Mouse (Mus musculus) CH12.LX (cell line): ENCODE measurements around the gene Krt39. TPM values are rescaled to one million over a fixed set of nuclear protein-coding genes. Genes with fewer than 3 reads are reported as not detected.

Source experiments
- DNase-seq: peaks from one replicate; pipeline ENCODE4 v3.0.0-alpha.2; 2013; ENCODE audit errors: extremely low read depth
- H3K27ac ChIP-seq: 2 replicates; pipeline ENCODE4 v1.5.1; 2012; ENCODE audit warnings: low read depth, mild to moderate bottlenecking, control low read depth, moderate library complexity; ENCODE audit not compliant: insufficient read depth
- H3K27me3 ChIP-seq: replicated peaks from 2 replicates; pipeline ENCODE3; 2012; ENCODE audit warnings: inconsistent platforms
- H3K36me3 ChIP-seq, 2 experiments: replicated peaks in 1 of 2; 2 replicates each; pipeline versions ENCODE3 to v1.6.1; 2012; ENCODE audit warnings: inconsistent platforms in 1 of 2, low read length in 1 of 2, mild to moderate bottlenecking in 1 of 2, mixed read lengths in 1 of 2, moderate library complexity in 1 of 2; ENCODE audit not compliant: control insufficient read depth in 1 of 2, insufficient read depth in 1 of 2
- H3K4me1 ChIP-seq, 2 experiments: 2 replicates each; pipeline ENCODE4 v1.6.1; 2012; ENCODE audit warnings: inconsistent platforms in 1 of 2, moderate library complexity in 1 of 2; ENCODE audit not compliant: insufficient read depth in 2 of 2, control insufficient read depth in 1 of 2
- H3K4me2 ChIP-seq: 2 replicates; pipeline ENCODE4 v1.6.1; 2012; ENCODE audit warnings: low read depth, mild to moderate bottlenecking, control low read depth; ENCODE audit not compliant: poor library complexity, insufficient read depth, severe bottlenecking
- H3K4me3 ChIP-seq, 3 experiments: fragments of 150-350 bp in 1 of 3; sonication (generic) in 1 of 3; replicated peaks in 1 of 3; 2 replicates each; pipeline versions ENCODE3 to v1.5.1; 2011 to 2012; ENCODE audit warnings: low read depth in 2 of 3, low read length in 2 of 3, mild to moderate bottlenecking in 2 of 3, moderate library complexity in 2 of 3, control low read depth in 1 of 3, improper control_type of control experiment in 1 of 3, inconsistent platforms in 1 of 3, mixed read lengths in 1 of 3; ENCODE audit not compliant: poor library complexity in 1 of 3
- H3K79me2 ChIP-seq: replicated peaks from 2 replicates; pipeline ENCODE4 v1.6.1; 2012; ENCODE audit warnings: mild to moderate bottlenecking, moderate library complexity; ENCODE audit not compliant: control insufficient read depth, poor library complexity, insufficient read depth, severe bottlenecking; ENCODE audit errors: extremely low read depth
- H3K9ac ChIP-seq: 2 replicates; pipeline ENCODE4 v1.6.1; 2012; ENCODE audit warnings: low read depth, mild to moderate bottlenecking, control low read depth, moderate library complexity; ENCODE audit not compliant: insufficient read depth
- H3K9me3 ChIP-seq: replicated peaks from 2 replicates; pipeline ENCODE3; 2012; ENCODE audit warnings: low read length, inconsistent platforms, mixed read lengths
- BHLHE40 ChIP-seq: IDR thresholded peaks from 2 replicates; pipeline ENCODE4 v1.6.1; 2011; ENCODE audit warnings: mild to moderate bottlenecking, low read depth, low read length, improper control_type of control experiment
- CTCF ChIP-seq, 2 experiments: IDR thresholded peaks in 1 of 2; conservative IDR thresholded peaks in 1 of 2; 2 replicates each; pipeline ENCODE4 v1.5.1; 2011 to 2012; ENCODE audit warnings: low read depth in 2 of 2, low read length in 2 of 2, improper control_type of control experiment in 1 of 2, inconsistent platforms in 1 of 2, mild to moderate bottlenecking in 1 of 2, moderate library complexity in 1 of 2
- GABPA ChIP-seq: IDR thresholded peaks from 2 replicates; pipeline ENCODE4 v1.6.1; 2012; ENCODE audit warnings: low read depth, low read length, improper control_type of control experiment, inconsistent platforms; ENCODE audit not compliant: insufficient replicate concordance
- JUN ChIP-seq: IDR thresholded peaks from 2 replicates; pipeline ENCODE4 v1.6.1; 2011; ENCODE audit warnings: low read depth, mild to moderate bottlenecking, low read length, improper control_type of control experiment, moderate library complexity; ENCODE audit not compliant: insufficient read depth
- JUND ChIP-seq: conservative IDR thresholded peaks from 2 replicates; pipeline ENCODE4 v1.6.1; 2011; ENCODE audit warnings: low read depth, low read length, improper control_type of control experiment
- KAT2A ChIP-seq: IDR thresholded peaks from 2 replicates; pipeline ENCODE4 v1.6.1; 2012; ENCODE audit warnings: low read length, improper control_type of control experiment, inconsistent platforms; ENCODE audit not compliant: insufficient replicate concordance
- MAFK ChIP-seq: IDR thresholded peaks from 2 replicates; pipeline ENCODE4 v1.6.1; 2011; ENCODE audit warnings: low read length, improper control_type of control experiment; ENCODE audit not compliant: insufficient replicate concordance
- MAX ChIP-seq: IDR thresholded peaks from 2 replicates; pipeline ENCODE4 v1.6.1; 2011; ENCODE audit warnings: low read length, improper control_type of control experiment
- MEF2A ChIP-seq: IDR thresholded peaks from 2 replicates; pipeline ENCODE4 v1.6.1; 2014; ENCODE audit warnings: low read depth, mild to moderate bottlenecking, inconsistent platforms, low read length, improper control_type of control experiment, borderline replicate concordance
- MYC ChIP-seq: IDR thresholded peaks from 2 replicates; pipeline ENCODE4 v1.6.1; 2011; ENCODE audit warnings: low read depth, mild to moderate bottlenecking, improper control_type of control experiment, low read length
- NELFE ChIP-seq: IDR thresholded peaks from 2 replicates; pipeline ENCODE4 v1.6.1; 2011; ENCODE audit warnings: low read depth, low read length, improper control_type of control experiment
- PAX5 ChIP-seq: IDR thresholded peaks from 2 replicates; pipeline ENCODE4 v1.6.1; 2012; ENCODE audit warnings: low read length, inconsistent platforms, mixed read lengths
- POLR2A ChIP-seq: IDR thresholded peaks from 2 replicates; pipeline ENCODE4 v1.6.1; 2011; ENCODE audit warnings: low read depth, mild to moderate bottlenecking, improper control_type of control experiment, low read length
- POLR2AphosphoS2 ChIP-seq: IDR thresholded peaks from 2 replicates; pipeline ENCODE4 v1.6.1; 2011; ENCODE audit warnings: low read depth, low read length, improper control_type of control experiment
- SIN3A ChIP-seq: IDR thresholded peaks from 2 replicates; pipeline ENCODE4 v1.6.1; 2012; ENCODE audit warnings: low read length, improper control_type of control experiment, inconsistent platforms
- ZKSCAN1 ChIP-seq: IDR thresholded peaks from 2 replicates; pipeline ENCODE4 v1.6.1; 2012; ENCODE audit warnings: low read depth, inconsistent platforms, low read length, improper control_type of control experiment, borderline replicate concordance
- ZMIZ1 ChIP-seq: IDR thresholded peaks from 2 replicates; pipeline ENCODE4 v1.6.1; 2012; ENCODE audit warnings: low read depth, mild to moderate bottlenecking, inconsistent platforms, low read length, improper control_type of control experiment
- ZNF384 ChIP-seq: IDR thresholded peaks from 2 replicates; pipeline ENCODE4 v1.6.1; 2012; ENCODE audit warnings: low read depth, low read length, improper control_type of control experiment, inconsistent platforms
- dilution Hi-C: fragments of 300-500 bp; cut with MboI; formaldehyde crosslinking; loops from 2 replicates; pipeline ENCODE4 v1.14.3; 2020; ENCODE audit warnings: low sequenced_read_pairs; ENCODE audit not compliant: extremely low pct_unique_long_range_greater_than_20kb, extremely low pct_ligation_motif_present
- in situ Hi-C: fragments of 300-500 bp; cut with MboI; formaldehyde crosslinking; loops from 3 replicates; pipeline ENCODE4 v1.14.3; 2019; ENCODE audit warnings: low sequenced_read_pairs, low pct_ligation_motif_present, low pct_unique_long_range_greater_than_20kb, mixed read lengths
- polyA plus RNA-seq: library from polyadenylated mRNA; unstranded; fragments of >175 nt; gene quantifications from 2 replicates; pipeline ENCODE4 v1.2.1, GENCODE M21; 2012; ENCODE audit warnings: low read depth; ENCODE audit not compliant: insufficient read length
- total RNA-seq, 2 experiments: library from RNA; depleted of rRNA; stranded (reverse); fragments of 300-350 nt in 1 of 2; fragments of >200 nt in 1 of 2; gene quantifications; 2 replicates each; pipeline ENCODE4 v1.2.3; 2012 to 2014

Krt39 gene
- total and polyA plus RNA-seq, 3 experiments = not detected

DNA sequence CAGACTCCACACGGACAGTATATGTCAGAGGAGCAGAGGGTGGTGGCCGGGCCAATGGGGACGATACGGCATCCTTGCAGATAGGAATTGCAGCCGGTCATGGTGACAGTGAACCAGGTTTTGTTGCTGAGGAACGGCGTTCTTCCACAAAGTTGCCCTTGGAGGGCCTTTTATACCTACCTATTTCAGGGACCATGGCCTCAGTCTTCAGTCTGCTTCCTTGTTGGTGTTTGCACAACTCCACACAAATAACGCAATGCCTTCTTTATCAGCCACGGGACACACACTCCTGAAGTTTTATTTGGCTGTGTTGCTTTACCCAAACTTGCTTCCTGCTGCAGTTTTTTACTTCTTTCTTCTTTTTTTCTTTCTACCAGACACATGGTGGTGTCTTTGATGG, 38.2 kb upstream of the Krt39 start, which contains the start of gene Gm11939:
TSS of gene Gm11939 (minus strand) at position 101 of the 400 bp plus-strand sequence.
- no peak for DNase-seq
- Histone ChIP-seq H3K4me2 (no peak within 1 kb of the TSS), H3K79me2 (no peaks in the 10 kb centered on the region), H3K4me3 (no peak within 1 kb of the TSS), H3K9me3 (no peaks in the 10 kb centered on the region), H3K27ac (no peak within 1 kb of the TSS), H3K9ac (no peak within 1 kb of the TSS), H3K27me3 (peaks cover 41% of the 10 kb centered on the region), H3K4me1 (peaks cover 5 to 13% of the 10 kb centered on the region in 2 experiments), H3K36me3 (no peaks in the 10 kb centered on the region)
- TF ChIP-seq MAFK (no peak), BHLHE40 (no peak), POLR2A (no peak), MAX (no peak), MYC (no peak), CTCF (conservative IDR thresholded peaks at IDR 0.05 in 1 of 2, IDR thresholded peaks at IDR 0.05 in 1 of 2; ENCODE audit: low read depth in 2 of 2, low read length in 2 of 2) (no peak)
- dilution Hi-C loops (no loop called here), in situ Hi-C loops (no loop called here)

DNA sequence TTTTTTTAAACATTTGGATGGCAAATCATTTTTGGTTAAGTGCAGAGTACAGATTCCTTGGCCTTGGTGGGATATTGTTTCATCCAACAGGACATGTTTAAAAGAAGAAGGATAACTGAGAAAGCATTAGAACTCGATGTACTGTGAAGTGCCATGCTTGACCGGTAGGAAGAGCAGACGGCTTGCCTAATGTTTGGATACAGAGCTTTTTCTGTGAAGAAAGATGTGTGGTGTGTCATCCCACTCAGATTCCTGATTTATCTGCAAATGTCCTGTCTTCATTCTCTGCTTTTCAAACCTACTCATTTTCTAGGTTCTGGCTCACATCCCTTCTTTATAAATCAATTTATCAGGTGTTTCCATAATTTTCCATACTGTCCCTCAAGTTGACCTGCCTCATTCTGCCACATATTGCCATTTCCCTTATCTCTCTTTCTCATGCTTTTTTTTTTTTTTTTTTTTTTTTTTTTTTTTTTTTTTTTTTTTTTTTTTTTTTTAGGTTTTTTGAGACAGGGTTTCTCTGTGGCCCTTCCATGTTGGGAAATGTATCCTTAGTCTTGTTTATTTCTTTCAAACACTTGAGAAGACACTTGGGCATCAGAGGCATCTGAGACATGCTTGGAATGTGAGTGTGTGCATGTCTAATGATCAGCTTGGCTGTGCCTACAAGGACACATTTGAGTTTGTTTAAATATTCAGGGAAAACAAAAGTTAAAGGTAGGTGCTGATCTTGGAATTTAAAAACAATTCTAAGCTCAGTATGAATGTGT, 37.0 kb upstream of the Krt39 start:
- Histone ChIP-seq H3K27me3 (peaks cover 50% of the 10 kb centered on the region), H3K4me3 (no peak overlapping the region), H3K9ac (no peak overlapping the region), H3K9me3 (no peaks in the 10 kb centered on the region), H3K36me3 (no peaks in the 10 kb centered on the region), H3K4me1 (peaks cover 5 to 8% of the 10 kb centered on the region in 2 experiments)
- no peak for DNase-seq
- dilution Hi-C loops = no loop called here
- TF ChIP-seq SIN3A (no peak), KAT2A (no peak), ZNF384 (peak; percentile 92), JUN (no peak), GABPA (no peak)
- TF ChIP-seq, all 38 proteins: peak for 1
- Histone ChIP-seq H3K79me2 (no peaks in the 10 kb centered on the region), H3K4me2 (no peak overlapping the region), H3K27ac (no peak overlapping the region)
- in situ Hi-C loops = no loop called here

DNA sequence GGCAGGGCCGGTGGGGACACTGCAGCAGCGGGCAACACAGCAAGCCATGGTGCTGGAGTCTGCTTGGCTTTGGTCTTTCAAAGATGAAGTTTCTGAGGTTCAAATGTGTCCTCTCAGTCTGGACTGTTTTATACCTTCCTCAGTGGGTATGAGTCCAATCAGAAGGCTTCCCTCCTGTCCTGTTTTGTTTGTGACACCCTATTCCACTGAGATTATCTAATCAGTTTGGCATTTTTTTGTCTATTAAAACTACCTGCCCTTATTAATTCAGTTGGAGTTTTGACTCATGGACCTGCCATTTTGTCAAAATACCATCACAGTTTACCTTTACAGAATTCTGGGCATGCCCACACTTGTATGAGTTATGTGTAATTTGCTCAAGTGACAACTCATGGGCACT, 35.6 kb upstream of the Krt39 start, which contains the start of gene Krtap3-2:
TSS of gene Krtap3-2 (minus strand) at position 101 of the 400 bp plus-strand sequence.
- H3K9ac ChIP-seq = no peak within 1 kb of the TSS
- DNase-seq = no peak
- H3K27ac ChIP-seq = no peak within 1 kb of the TSS
- no peak within 1 kb of the TSS for H3K4me2 ChIP-seq
- H3K36me3 ChIP-seq = no peaks in the 10 kb centered on the region
- TF ChIP-seq ZKSCAN1 (no peak), MAX (no peak), JUND (no peak), MEF2A (no peak), PAX5 (no peak), POLR2AphosphoS2 (no peak), CTCF (conservative IDR thresholded peaks at IDR 0.05 in 1 of 2, IDR thresholded peaks at IDR 0.05 in 1 of 2; ENCODE audit: low read depth in 2 of 2, low read length in 2 of 2) (no peak), SIN3A (no peak), ZMIZ1 (no peak), NELFE (no peak)
- no peaks in the 10 kb centered on the region for H3K79me2 ChIP-seq
- peaks cover 57% of the 10 kb centered on the region for H3K27me3 ChIP-seq
- dilution Hi-C loops (no loop called here), in situ Hi-C loops (no loop called here)
- H3K4me3 ChIP-seq = no peak within 1 kb of the TSS
- peaks cover 0 to 6% of the 10 kb centered on the region in 2 experiments; a peak in 2 of 4 replicates for H3K4me1 ChIP-seq
- no peaks in the 10 kb centered on the region for H3K9me3 ChIP-seq
